Mouse (Mus musculus): ENCODE data around the gene Sectm1b. TPM values are rescaled to one million over a fixed set of nuclear protein-coding genes. Genes with fewer than 3 reads are reported as not detected.

Sectm1b gene
- total RNA-seq, 1 experiment = not detected

DNA sequence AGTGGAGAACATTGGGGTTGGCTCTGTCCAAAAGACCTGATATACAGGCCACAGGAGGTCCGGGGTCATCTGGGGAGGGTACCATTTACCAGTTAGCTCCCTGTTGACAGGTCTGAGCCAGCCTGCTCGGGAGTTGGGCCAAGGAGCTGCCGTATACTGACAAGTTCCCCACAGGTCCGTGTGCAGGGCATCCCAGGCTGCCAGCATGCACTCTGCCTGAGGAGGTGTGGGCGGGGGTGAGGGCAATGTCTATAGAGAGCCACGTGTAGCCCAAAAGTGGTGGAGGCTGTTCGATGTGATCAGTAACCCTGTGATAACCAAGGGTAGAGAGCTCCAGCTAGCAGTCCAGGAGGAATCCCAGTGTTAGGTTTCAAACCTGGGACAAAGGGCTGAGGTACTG lies 36.4 kb upstream of the Sectm1b start:
- Histone ChIP-seq H3K4me3 (ENCODE audit: insufficient read depth in 1 of 2, low read depth in 1 of 2, low read length in 2 of 2, poor library complexity in 1 of 2, severe bottlenecking in 1 of 2) (no peak overlapping the region), H3K9me3 (ENCODE audit: control insufficient read depth, insufficient read depth, low read depth, low read length) (no peaks in the 10 kb centered on the region), H3K36me3 (ENCODE audit: control insufficient read depth, insufficient read depth, low read length, poor library complexity, severe bottlenecking) (no peaks in the 10 kb centered on the region), H3K9ac (ENCODE audit: insufficient read depth, low read depth, low read length, poor library complexity, severe bottlenecking) (no peak overlapping the region), H3K27ac (ENCODE audit: insufficient read depth, low read depth, low read length, poor library complexity, severe bottlenecking) (no peak overlapping the region), H3K4me1 (ENCODE audit: control insufficient read depth in 2 of 2, insufficient read depth in 2 of 2, low read length in 2 of 2, poor library complexity in 1 of 2) (no peaks in the 10 kb centered on the region)
- in situ Hi-C loops (cut with MboI; ENCODE audit: low sequenced_read_pairs in 2 of 2, unreplicated experiment in 2 of 2) = no loop called here
- TF ChIP-seq ZC3H11A (IDR thresholded peaks at IDR 0.05; ENCODE audit: borderline replicate concordance, low read depth, low read length) (no peak), HCFC1 (IDR thresholded peaks at IDR 0.05; ENCODE audit: borderline replicate concordance, insufficient read depth, low read length) (no peak)
- DNase-seq (ENCODE audit: low read depth, low spot score) = no peak

- H3K4me3 ChIP-seq (ENCODE audit: insufficient read depth in 1 of 2, low read depth in 1 of 2, low read length in 2 of 2, poor library complexity in 1 of 2, severe bottlenecking in 1 of 2) = no peak overlapping the region
- no peak for DNase-seq (ENCODE audit: low read depth, low spot score)
- in situ Hi-C loops (cut with MboI; ENCODE audit: low sequenced_read_pairs in 2 of 2, unreplicated experiment in 2 of 2) = no loop called here
- TF ChIP-seq CHD2 (IDR thresholded peaks at IDR 0.05; ENCODE audit: low read depth, low read length) (no peak), HCFC1 (IDR thresholded peaks at IDR 0.05; ENCODE audit: borderline replicate concordance, insufficient read depth, low read length) (no peak), ZNF384 (IDR thresholded peaks at IDR 0.05; ENCODE audit: low read depth, low read length) (no peak), MAFK (IDR thresholded peaks at IDR 0.05; ENCODE audit: insufficient read depth, low read depth, low read length) (no peak), ZC3H11A (IDR thresholded peaks at IDR 0.05; ENCODE audit: borderline replicate concordance, low read depth, low read length) (no peak)
- H3K27ac ChIP-seq (ENCODE audit: insufficient read depth, low read depth, low read length, poor library complexity, severe bottlenecking) = no peak overlapping the region
- H3K9me3 ChIP-seq (ENCODE audit: control insufficient read depth, insufficient read depth, low read depth, low read length) = no peaks in the 10 kb centered on the region
- H3K36me3 ChIP-seq (ENCODE audit: control insufficient read depth, insufficient read depth, low read length, poor library complexity, severe bottlenecking) = no peaks in the 10 kb centered on the region
- no peaks in the 10 kb centered on the region for H3K4me1 ChIP-seq (ENCODE audit: control insufficient read depth in 2 of 2, insufficient read depth in 2 of 2, low read length in 2 of 2, poor library complexity in 1 of 2)
- no peak overlapping the region for H3K9ac ChIP-seq (ENCODE audit: insufficient read depth, low read depth, low read length, poor library complexity, severe bottlenecking)
Observed at GRCm38 (mm10) chr11:121092606-121093585, 29.5 kb upstream of the Sectm1b start.

DNA sequence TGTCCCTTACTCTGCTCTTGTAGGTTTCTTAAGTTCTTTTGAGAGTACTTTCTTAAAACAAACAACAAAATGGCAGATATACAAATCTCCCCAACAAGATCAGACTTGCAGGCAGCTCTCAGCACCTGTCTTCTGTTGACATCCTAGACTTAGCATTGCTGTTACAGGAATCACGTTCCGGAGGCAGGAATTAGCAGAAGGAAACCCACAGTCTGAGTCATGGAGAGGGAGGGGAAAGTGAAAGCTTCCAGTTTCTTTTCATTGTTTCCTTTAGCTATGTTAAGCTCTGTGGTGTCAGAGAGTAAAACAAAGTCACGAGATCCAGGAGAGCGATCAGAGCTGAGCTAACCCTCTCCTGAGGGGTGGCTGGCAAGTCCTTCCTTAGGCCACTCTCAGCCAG lies 27.6 kb upstream of the Sectm1b start:
- Histone ChIP-seq H3K4me1 (ENCODE audit: control insufficient read depth in 2 of 2, insufficient read depth in 2 of 2, low read length in 2 of 2, poor library complexity in 1 of 2) (no peaks in the 10 kb centered on the region), H3K27ac (ENCODE audit: insufficient read depth, low read depth, low read length, poor library complexity, severe bottlenecking) (no peak overlapping the region), H3K9me3 (ENCODE audit: control insufficient read depth, insufficient read depth, low read depth, low read length) (no peaks in the 10 kb centered on the region), H3K9ac (ENCODE audit: insufficient read depth, low read depth, low read length, poor library complexity, severe bottlenecking) (no peak overlapping the region), H3K36me3 (ENCODE audit: control insufficient read depth, insufficient read depth, low read length, poor library complexity, severe bottlenecking) (no peaks in the 10 kb centered on the region), H3K4me3 (ENCODE audit: insufficient read depth in 1 of 2, low read depth in 1 of 2, low read length in 2 of 2, poor library complexity in 1 of 2, severe bottlenecking in 1 of 2) (no peak overlapping the region)
- DNase-seq (ENCODE audit: low read depth, low spot score) = no peak
- in situ Hi-C loops (cut with MboI; ENCODE audit: low sequenced_read_pairs in 2 of 2, unreplicated experiment in 2 of 2) = no loop called here
- TF ChIP-seq MAFK (IDR thresholded peaks at IDR 0.05; ENCODE audit: insufficient read depth, low read depth, low read length) (no peak), CHD2 (IDR thresholded peaks at IDR 0.05; ENCODE audit: low read depth, low read length) (no peak), ZC3H11A (IDR thresholded peaks at IDR 0.05; ENCODE audit: borderline replicate concordance, low read depth, low read length) (no peak), HCFC1 (IDR thresholded peaks at IDR 0.05; ENCODE audit: borderline replicate concordance, insufficient read depth, low read length) (no peak)

DNA sequence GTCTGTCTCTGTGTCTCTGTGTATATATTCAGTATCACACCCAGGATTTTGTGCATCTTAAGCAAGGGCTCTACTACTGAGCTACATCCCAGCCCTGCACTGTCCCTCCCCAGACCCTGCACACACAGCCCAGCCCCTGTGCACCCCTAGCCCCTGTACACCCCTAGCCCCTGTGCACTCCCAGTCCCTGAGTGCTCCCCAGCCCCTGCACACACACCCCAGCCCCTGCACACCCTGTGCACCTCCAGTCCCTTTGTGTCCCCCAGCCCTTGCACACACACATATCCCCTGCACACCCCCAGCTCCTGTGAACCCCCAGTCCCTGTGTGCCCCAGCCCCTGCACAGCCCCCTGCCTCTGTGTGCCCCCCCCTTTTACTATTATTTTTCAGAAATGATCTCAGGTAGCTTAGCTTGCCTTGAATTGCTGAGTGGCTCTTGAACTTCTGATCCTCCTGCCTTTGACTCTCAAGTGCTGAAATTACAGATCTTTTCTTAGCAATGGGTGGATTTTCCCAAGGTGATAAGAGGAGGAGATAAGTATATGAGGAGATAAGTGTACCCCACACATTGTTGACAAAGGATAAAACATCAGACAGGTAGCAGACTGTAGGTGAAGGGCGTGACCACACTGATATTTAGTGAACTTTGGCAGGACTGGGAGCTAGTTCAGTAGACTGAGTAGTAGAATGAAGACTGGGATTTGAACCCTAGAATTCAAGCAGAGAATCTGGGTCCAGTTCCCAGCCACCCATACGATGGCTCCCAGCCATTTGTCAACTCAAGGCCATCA lies 26.6 kb upstream of the Sectm1b start:
- DNase-seq (ENCODE audit: low read depth, low spot score) = no peak
- TF ChIP-seq HCFC1 (IDR thresholded peaks at IDR 0.05; ENCODE audit: borderline replicate concordance, insufficient read depth, low read length) = no peak
- Histone ChIP-seq H3K4me1 (ENCODE audit: control insufficient read depth in 2 of 2, insufficient read depth in 2 of 2, low read length in 2 of 2, poor library complexity in 1 of 2) (no peaks in the 10 kb centered on the region), H3K36me3 (ENCODE audit: control insufficient read depth, insufficient read depth, low read length, poor library complexity, severe bottlenecking) (no peaks in the 10 kb centered on the region), H3K9me3 (ENCODE audit: control insufficient read depth, insufficient read depth, low read depth, low read length) (no peaks in the 10 kb centered on the region), H3K4me3 (ENCODE audit: insufficient read depth in 1 of 2, low read depth in 1 of 2, low read length in 2 of 2, poor library complexity in 1 of 2, severe bottlenecking in 1 of 2) (no peak overlapping the region), H3K9ac (ENCODE audit: insufficient read depth, low read depth, low read length, poor library complexity, severe bottlenecking) (no peak overlapping the region), H3K27ac (ENCODE audit: insufficient read depth, low read depth, low read length, poor library complexity, severe bottlenecking) (no peak overlapping the region)
- in situ Hi-C loops (cut with MboI; ENCODE audit: low sequenced_read_pairs in 2 of 2, unreplicated experiment in 2 of 2) = no loop called here
